Mouse (Mus musculus) testis, adult 2 months (tissue): ENCODE data around the gene Wipf2.

ENCODE experiments used
- CTCF ChIP-seq: fragments of 200-500 bp; IDR thresholded peaks from 2 replicates; pipeline ENCODE4 v1.5.1; 2012; ENCODE audit warnings: low read depth, mild to moderate bottlenecking, inconsistent platforms, low read length, moderate library complexity; ENCODE audit not compliant: control insufficient read depth, insufficient read depth, insufficient replicate concordance
- POLR2A ChIP-seq: fragments of 200-500 bp; IDR thresholded peaks from 2 replicates; pipeline ENCODE4 v1.6.1; 2012; ENCODE audit warnings: low read depth, mild to moderate bottlenecking, inconsistent platforms, low read length, moderate library complexity; ENCODE audit not compliant: control insufficient read depth

DNA sequence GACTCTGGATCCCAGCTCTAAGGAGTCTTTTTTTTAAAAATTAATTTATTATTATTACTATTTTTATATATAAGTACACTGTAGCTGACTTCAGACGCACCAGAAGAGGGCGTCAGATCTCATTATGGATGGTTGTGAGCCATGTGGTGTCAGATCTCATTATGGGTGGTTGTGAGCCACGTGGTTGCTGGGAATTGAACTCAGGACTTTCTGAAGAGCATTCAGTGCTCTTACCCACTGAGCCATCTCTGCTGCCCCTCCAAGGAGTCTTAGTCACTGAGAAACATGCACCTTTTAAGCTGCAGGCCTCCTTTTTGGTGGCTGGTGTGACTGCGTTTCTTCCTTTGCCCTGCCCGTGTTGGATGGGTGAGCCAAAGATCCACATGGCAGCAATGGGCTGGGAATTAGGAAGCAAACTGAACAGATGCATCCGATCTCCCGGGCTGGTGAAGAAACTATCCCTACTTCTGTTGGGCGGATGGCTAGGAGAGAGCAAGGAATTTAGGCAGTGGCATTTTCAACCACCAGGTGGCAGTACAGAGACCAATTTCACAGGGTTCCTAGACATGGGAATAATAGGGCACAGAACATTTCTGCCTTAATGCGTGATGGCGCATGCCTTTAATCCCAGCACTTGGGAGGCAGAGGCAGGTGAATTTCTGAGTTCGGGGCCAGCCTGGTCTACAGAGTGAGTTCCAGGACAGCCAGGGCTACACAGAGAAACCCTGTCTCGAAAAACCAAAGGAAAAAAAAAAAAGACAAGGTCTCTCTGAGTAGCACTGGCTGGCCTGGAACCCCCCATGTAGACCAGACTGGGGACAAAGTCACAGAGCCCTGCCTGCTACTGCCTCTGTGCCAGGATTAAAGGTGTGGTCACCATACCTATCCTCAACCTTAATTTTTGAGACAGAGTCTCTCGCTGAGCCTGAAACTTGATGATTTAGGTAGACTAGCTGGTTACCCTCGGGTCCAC is 4.4 kb upstream of the Wipf2 start:
- TF ChIP-seq POLR2A, result no peak
- TF ChIP-seq CTCF, result peak; percentile 43; the same call in 1 of the 2 replicates
